Mouse (Mus musculus) CH12.LX (cell line): ENCODE measurements around the gene Mab21l1. TPM values are rescaled to one million over a fixed set of nuclear protein-coding genes. Genes with fewer than 3 reads are reported as not detected.

ENCODE experiments used
- DNase-seq: peaks from one replicate; pipeline ENCODE4 v3.0.0-alpha.2; 2013; ENCODE audit errors: extremely low read depth
- H3K27ac ChIP-seq: 2 replicates; pipeline ENCODE4 v1.5.1; 2012; ENCODE audit warnings: low read depth, mild to moderate bottlenecking, control low read depth, moderate library complexity; ENCODE audit not compliant: insufficient read depth
- H3K27me3 ChIP-seq: replicated peaks from 2 replicates; pipeline ENCODE3; 2012; ENCODE audit warnings: inconsistent platforms
- H3K36me3 ChIP-seq, 2 experiments: replicated peaks in 1 of 2; 2 replicates each; pipeline versions ENCODE3 to v1.6.1; 2012; ENCODE audit warnings: inconsistent platforms in 1 of 2, low read length in 1 of 2, mild to moderate bottlenecking in 1 of 2, mixed read lengths in 1 of 2, moderate library complexity in 1 of 2; ENCODE audit not compliant: control insufficient read depth in 1 of 2, insufficient read depth in 1 of 2
- H3K4me1 ChIP-seq, 2 experiments: 2 replicates each; pipeline ENCODE4 v1.6.1; 2012; ENCODE audit warnings: inconsistent platforms in 1 of 2, moderate library complexity in 1 of 2; ENCODE audit not compliant: insufficient read depth in 2 of 2, control insufficient read depth in 1 of 2
- H3K4me2 ChIP-seq: 2 replicates; pipeline ENCODE4 v1.6.1; 2012; ENCODE audit warnings: low read depth, mild to moderate bottlenecking, control low read depth; ENCODE audit not compliant: poor library complexity, insufficient read depth, severe bottlenecking
- H3K4me3 ChIP-seq, 3 experiments: fragments of 150-350 bp in 1 of 3; sonication (generic) in 1 of 3; replicated peaks in 1 of 3; 2 replicates each; pipeline versions ENCODE3 to v1.5.1; 2011 to 2012; ENCODE audit warnings: low read depth in 2 of 3, low read length in 2 of 3, mild to moderate bottlenecking in 2 of 3, moderate library complexity in 2 of 3, control low read depth in 1 of 3, improper control_type of control experiment in 1 of 3, inconsistent platforms in 1 of 3, mixed read lengths in 1 of 3; ENCODE audit not compliant: poor library complexity in 1 of 3
- H3K79me2 ChIP-seq: replicated peaks from 2 replicates; pipeline ENCODE4 v1.6.1; 2012; ENCODE audit warnings: mild to moderate bottlenecking, moderate library complexity; ENCODE audit not compliant: control insufficient read depth, poor library complexity, insufficient read depth, severe bottlenecking; ENCODE audit errors: extremely low read depth
- H3K9ac ChIP-seq: 2 replicates; pipeline ENCODE4 v1.6.1; 2012; ENCODE audit warnings: low read depth, mild to moderate bottlenecking, control low read depth, moderate library complexity; ENCODE audit not compliant: insufficient read depth
- H3K9me3 ChIP-seq: replicated peaks from 2 replicates; pipeline ENCODE3; 2012; ENCODE audit warnings: low read length, inconsistent platforms, mixed read lengths
- CHD1 ChIP-seq: IDR thresholded peaks from 2 replicates; pipeline ENCODE4 v1.6.1; 2012; ENCODE audit warnings: low read depth, low read length, improper control_type of control experiment, inconsistent platforms
- E2F4 ChIP-seq: IDR thresholded peaks from 2 replicates; pipeline ENCODE4 v1.6.1; 2011; ENCODE audit warnings: low read depth, low read length, improper control_type of control experiment; ENCODE audit not compliant: insufficient replicate concordance
- ELF1 ChIP-seq: IDR thresholded peaks from 2 replicates; pipeline ENCODE4 v1.6.1; 2014; ENCODE audit warnings: low read depth, mild to moderate bottlenecking, inconsistent platforms, low read length, improper control_type of control experiment
- HCFC1 ChIP-seq: IDR thresholded peaks from 2 replicates; pipeline ENCODE4 v1.6.1; 2012; ENCODE audit warnings: low read depth, mild to moderate bottlenecking, inconsistent platforms, low read length, improper control_type of control experiment
- IRF4 ChIP-seq: IDR thresholded peaks from 2 replicates; pipeline ENCODE4 v1.6.1; 2014; ENCODE audit warnings: low read depth, mild to moderate bottlenecking, inconsistent platforms, low read length, improper control_type of control experiment
- KAT2A ChIP-seq: IDR thresholded peaks from 2 replicates; pipeline ENCODE4 v1.6.1; 2012; ENCODE audit warnings: low read length, improper control_type of control experiment, inconsistent platforms; ENCODE audit not compliant: insufficient replicate concordance
- MAFK ChIP-seq: IDR thresholded peaks from 2 replicates; pipeline ENCODE4 v1.6.1; 2011; ENCODE audit warnings: low read length, improper control_type of control experiment; ENCODE audit not compliant: insufficient replicate concordance
- MYC ChIP-seq: IDR thresholded peaks from 2 replicates; pipeline ENCODE4 v1.6.1; 2011; ENCODE audit warnings: low read depth, mild to moderate bottlenecking, improper control_type of control experiment, low read length
- NELFE ChIP-seq: IDR thresholded peaks from 2 replicates; pipeline ENCODE4 v1.6.1; 2011; ENCODE audit warnings: low read depth, low read length, improper control_type of control experiment
- NRF1 ChIP-seq: IDR thresholded peaks from 2 replicates; pipeline ENCODE4 v1.6.1; 2014; ENCODE audit warnings: low read depth, mild to moderate bottlenecking, inconsistent platforms, low read length, improper control_type of control experiment, moderate library complexity
- TBP ChIP-seq: conservative IDR thresholded peaks from 2 replicates; pipeline ENCODE4 v1.6.1; 2011; ENCODE audit warnings: low read depth, low read length, improper control_type of control experiment
- dilution Hi-C: fragments of 300-500 bp; cut with MboI; formaldehyde crosslinking; loops from 2 replicates; pipeline ENCODE4 v1.14.3; 2020; ENCODE audit warnings: low sequenced_read_pairs; ENCODE audit not compliant: extremely low pct_unique_long_range_greater_than_20kb, extremely low pct_ligation_motif_present
- in situ Hi-C: fragments of 300-500 bp; cut with MboI; formaldehyde crosslinking; loops from 3 replicates; pipeline ENCODE4 v1.14.3; 2019; ENCODE audit warnings: low sequenced_read_pairs, low pct_ligation_motif_present, low pct_unique_long_range_greater_than_20kb, mixed read lengths
- polyA plus RNA-seq: library from polyadenylated mRNA; unstranded; fragments of >175 nt; gene quantifications from 2 replicates; pipeline ENCODE4 v1.2.1, GENCODE M21; 2012; ENCODE audit warnings: low read depth; ENCODE audit not compliant: insufficient read length
- total RNA-seq, 2 experiments: library from RNA; depleted of rRNA; stranded (reverse); fragments of 300-350 nt in 1 of 2; fragments of >200 nt in 1 of 2; gene quantifications; 2 replicates each; pipeline ENCODE4 v1.2.3; 2012 to 2014

Mab21l1 gene
- total and polyA plus RNA-seq, 3 experiments, result not detected

- no peaks in the 10 kb centered on the region for H3K4me1 ChIP-seq
- DNase-seq, result no peak
- no peaks in the 10 kb centered on the region for H3K79me2 ChIP-seq
- no peaks in the 10 kb centered on the region for H3K27me3 ChIP-seq
- peaks cover 51% of the 10 kb centered on the region for H3K9me3 ChIP-seq
- no peak for TF ChIP-seq KAT2A
- H3K4me2 ChIP-seq, result no peak overlapping the region
- H3K27ac ChIP-seq, result no peak overlapping the region
- no peaks in the 10 kb centered on the region for H3K36me3 ChIP-seq
- in situ Hi-C loops, result no loop called here
- dilution Hi-C loops, result no loop called here
- H3K4me3 ChIP-seq, result no peak overlapping the region
- no peak overlapping the region for H3K9ac ChIP-seq
Observed at GRCm38 (mm10) chr3:55824864-55825263, 42.6 kb downstream of the Mab21l1 start.

- dilution Hi-C loops, result no loop called here
- no peak for DNase-seq
- no peaks in the 10 kb centered on the region for H3K79me2 ChIP-seq
- H3K36me3 ChIP-seq, result no peaks in the 10 kb centered on the region
- in situ Hi-C loops, result no loop called here
- no peaks in the 10 kb centered on the region for H3K27me3 ChIP-seq
- TF ChIP-seq ELF1 (no peak), HCFC1 (no peak), MAFK (no peak)
- no peak overlapping the region for H3K4me2 ChIP-seq
- no peak overlapping the region for H3K4me3 ChIP-seq
- peaks cover 45% of the 10 kb centered on the region for H3K9me3 ChIP-seq
- H3K27ac ChIP-seq, result no peak overlapping the region
- H3K4me1 ChIP-seq, result no peaks in the 10 kb centered on the region
- H3K9ac ChIP-seq, result no peak overlapping the region
Observed at GRCm38 (mm10) chr3:55828481-55829256, 46.4 kb downstream of the Mab21l1 start.

DNA sequence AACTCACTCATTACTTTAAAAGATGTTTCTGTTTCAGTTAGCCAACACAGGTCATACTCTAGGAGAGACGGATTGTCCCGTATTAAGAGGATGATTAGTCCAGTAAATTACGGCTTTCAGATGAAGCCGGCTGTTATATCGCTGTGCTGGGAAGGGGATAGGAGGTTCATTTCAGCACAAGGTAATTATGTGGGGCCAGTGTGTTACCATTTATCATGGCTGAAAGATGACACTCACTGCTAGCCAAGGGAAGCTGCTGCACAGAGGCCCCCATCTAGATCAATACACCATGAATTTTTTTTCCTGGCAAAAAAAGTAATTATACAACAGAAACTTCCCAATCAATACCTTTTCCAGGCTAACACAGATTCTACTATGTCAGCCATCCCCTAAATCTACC is 47.9 kb downstream of the Mab21l1 start:
- Histone ChIP-seq H3K4me1 (no peaks in the 10 kb centered on the region), H3K27ac (no peak overlapping the region), H3K79me2 (no peaks in the 10 kb centered on the region), H3K9ac (no peak overlapping the region), H3K4me3 (no peak overlapping the region), H3K4me2 (no peak overlapping the region), H3K27me3 (no peaks in the 10 kb centered on the region), H3K9me3 (peaks cover 43% of the 10 kb centered on the region), H3K36me3 (no peaks in the 10 kb centered on the region)
- TF ChIP-seq CHD1 (no peak), TBP (no peak), NRF1 (no peak), NELFE (no peak), E2F4 (no peak), HCFC1 (no peak), IRF4 (no peak), MYC (no peak)
- in situ Hi-C loops (no loop called here), dilution Hi-C loops (no loop called here)
- DNase-seq, result no peak
